Mouse (Mus musculus) heart, adult 2 months (tissue): ENCODE measurements around the gene Tuba1a. TPM values are rescaled to one million over a fixed set of nuclear protein-coding genes. Genes with fewer than 3 reads are reported as not detected.

Experiments used
- DNase-seq, 2 experiments: peaks; one replicate each; pipeline ENCODE4 v3.0.0; 2021
- H3K27ac ChIP-seq: fragments of 200-600 bp; 2 replicates; pipeline ENCODE4 v1.8.1; 2022
- H3K27me3 ChIP-seq: fragments of 200-500 bp; 2 replicates; pipeline ENCODE4 v1.6.1; 2012; ENCODE audit warnings: mild to moderate bottlenecking, low read length, inconsistent platforms, mixed read lengths; ENCODE audit not compliant: control insufficient read depth, insufficient read depth
- H3K36me3 ChIP-seq: fragments of 200-500 bp; 2 replicates; pipeline ENCODE4 v1.6.1; 2012; ENCODE audit warnings: low read length, inconsistent platforms; ENCODE audit not compliant: control insufficient read depth, insufficient read depth
- H3K4me1 ChIP-seq: fragments of 200-500 bp; 2 replicates; pipeline ENCODE4 v1.6.1; 2011; ENCODE audit warnings: low read length; ENCODE audit not compliant: control insufficient read depth, insufficient read depth
- H3K4me3 ChIP-seq: fragments of 200-600 bp; 2 replicates; pipeline ENCODE4 v1.8.1; 2022
- H3K79me2 ChIP-seq: fragments of 200-500 bp; replicated peaks from 2 replicates; pipeline ENCODE4 v1.6.1; 2012; ENCODE audit warnings: mild to moderate bottlenecking, inconsistent platforms, low read length, moderate library complexity, mixed read lengths; ENCODE audit not compliant: control insufficient read depth, insufficient read depth
- H3K9ac ChIP-seq: fragments of 200-500 bp; 2 replicates; pipeline ENCODE4 v1.6.1; 2012; ENCODE audit warnings: low read depth, mild to moderate bottlenecking, control low read depth, inconsistent platforms, low read length, mixed read lengths
- CTCF ChIP-seq: fragments of 200-600 bp; IDR thresholded peaks from 2 replicates; pipeline ENCODE4 v1.8.1; 2022; ENCODE audit warnings: antibody characterized with exemption, mild to moderate bottlenecking, moderate library complexity
- EP300 ChIP-seq: fragments of 200-500 bp; IDR thresholded peaks from 2 replicates; pipeline ENCODE4 v1.6.1; 2011; ENCODE audit warnings: low read depth, low read length, control low read depth; ENCODE audit not compliant: insufficient read depth
- POLR2A ChIP-seq: fragments of 200-500 bp; IDR thresholded peaks from 2 replicates; pipeline ENCODE4 v1.6.1; 2011; ENCODE audit warnings: mild to moderate bottlenecking, low read depth, low read length, control low read depth; ENCODE audit not compliant: insufficient read depth
- WGBS: fragments of 180-500 bp; shearing (Covaris S2); methylation state at CpG from one replicate; pipeline ENCODE4 v1.1.7; 2018; 5-methylcytosine and 5-hydroxymethylcytosine counted together
- intact Hi-C: fragments of 180-260 bp; cut with DNase I; formaldehyde crosslinking; loops from one replicate; pipeline ENCODE4 v1.15.1; 2025
- long read RNA-seq: library from polyadenylated mRNA; stranded (forward); transcript quantifications from one replicate; pipeline ENCODE4 v2.0.0, GENCODE M21; 2021
- polyA plus RNA-seq: library from polyadenylated mRNA; depleted of rRNA; stranded (reverse); fragments of >200 nt; gene quantifications from 2 replicates; pipeline ENCODE4 v1.2.3, GENCODE M21; 2012; rRNA removed
- total RNA-seq, 2 experiments: library from RNA; stranded (reverse); gene quantifications; 2 replicates each; pipeline ENCODE4 v1.2.3; 2021

Tuba1a gene
- 10 to 100 TPM; 57.0 to 85.0 TPM for total RNA-seq
- polyA plus RNA-seq, result 165 and 235 TPM in 2 replicates
- long read RNA-seq, transcript Tuba1a-201 (4 exons, 1,803 nt), result major isoform, 161 of 177 reads
- long read RNA-seq, partial matches to known transcripts, result 15 of 177 reads
- long read RNA-seq, other reads (novel, unspliced or antisense), result 1 of 177 reads

DNA sequence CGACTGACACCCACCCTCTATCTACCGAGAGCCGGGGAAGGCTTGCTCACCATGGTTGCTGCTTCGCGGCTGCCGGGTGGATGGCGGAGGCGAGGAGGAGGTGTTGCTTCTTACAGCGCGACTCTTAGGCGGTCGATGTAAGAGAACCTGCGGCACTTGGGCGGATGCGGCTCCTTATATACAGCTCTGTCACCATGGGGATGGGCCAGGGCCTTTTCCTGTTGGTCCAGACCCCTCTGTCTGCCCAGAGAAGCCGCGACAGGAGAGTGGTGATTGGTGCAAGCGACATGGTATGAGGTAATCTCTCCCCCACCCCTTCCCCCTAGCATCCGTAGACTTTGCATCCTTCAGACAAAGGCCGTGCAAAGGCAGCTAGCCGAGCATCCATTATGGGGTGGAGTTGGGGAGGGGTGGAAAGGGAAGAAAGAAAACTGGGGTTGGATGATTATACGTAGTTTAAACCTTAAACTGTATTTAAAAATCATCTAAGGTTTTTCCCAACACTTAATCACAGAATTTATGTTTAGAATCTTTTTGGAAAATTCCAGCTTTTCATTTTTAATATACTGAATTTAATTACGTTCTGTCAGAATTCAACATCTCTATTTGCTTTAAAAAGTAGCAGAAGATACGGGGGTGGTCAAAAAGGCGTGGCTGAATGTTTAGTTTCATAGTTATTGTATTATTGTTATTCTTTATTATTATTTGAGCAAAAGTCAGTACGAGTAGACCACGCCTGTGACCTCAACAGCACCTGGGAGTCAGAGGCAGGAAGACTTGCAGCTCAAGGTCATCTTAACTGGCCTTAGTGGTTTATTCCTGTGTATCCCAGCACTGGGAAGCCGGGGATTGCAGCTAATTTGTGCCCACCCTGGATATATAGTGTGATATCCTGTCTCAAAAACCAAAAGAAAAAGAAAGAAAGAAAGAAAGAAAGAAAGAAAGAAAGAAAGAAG is at the start of gene Tuba1a, which contains the start of gene Gm49450:
TSS of gene Tuba1a (minus strand) at position 303 of the 956 bp plus-strand sequence.
TSS of gene Gm49450 (minus strand) at position 151 of the 956 bp plus-strand sequence.
- Histone ChIP-seq H3K79me2 (no peaks in the 10 kb centered on the region), H3K36me3 (no peaks in the 10 kb centered on the region), H3K4me3 (peak within 1 kb of the TSS; percentile 99), H3K27ac (peak within 1 kb of the TSS; percentile 93), H3K9ac (peak within 1 kb of the TSS; percentile 92), H3K4me1 (peaks cover 5% of the 10 kb centered on the region), H3K27me3 (no peaks in the 10 kb centered on the region)
- WGBS, result 7% methylated on average over 28 of the region's 28 CpGs
- intact Hi-C loops, result loop anchor here (2.0 kb wide), 2 partner anchors 19 to 39 kb away; partner anchors contain the start of gene Tuba1b
- DNase-seq, result peak; percentile 91 to 94
- TF ChIP-seq POLR2A, result peak; percentile 99
- TF ChIP-seq EP300, result peak; percentile 57
- TF ChIP-seq CTCF, result no peak

DNA sequence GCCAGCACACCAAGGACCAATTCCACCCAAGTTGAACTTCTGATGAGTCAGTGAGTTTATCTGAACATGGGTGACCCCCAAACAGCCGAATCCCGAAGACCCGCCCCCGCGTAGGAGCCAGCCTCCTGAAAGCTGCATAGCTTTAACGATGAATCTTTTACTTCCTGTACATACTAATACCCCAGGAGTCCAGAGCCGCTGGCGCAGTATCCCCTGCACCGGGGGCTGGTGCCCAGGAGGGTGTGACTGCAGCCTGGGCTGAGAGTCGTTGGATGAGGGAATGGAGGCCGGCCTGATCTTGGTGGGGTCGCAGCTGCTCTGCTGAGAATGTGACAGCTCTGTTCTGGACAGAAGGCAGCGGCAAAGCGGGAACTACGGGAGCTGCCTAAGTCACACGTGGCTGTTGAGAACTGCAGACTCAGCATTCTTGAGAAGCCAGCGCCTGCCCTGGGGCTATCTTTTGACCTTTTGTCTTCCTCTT is 48.0 kb upstream of the Tuba1a start:
- Histone ChIP-seq H3K4me1 (peaks cover 5% of the 10 kb centered on the region), H3K79me2 (no peaks in the 10 kb centered on the region), H3K27ac (no peak overlapping the region), H3K36me3 (no peaks in the 10 kb centered on the region), H3K4me3 (peak overlapping the region; percentile 12; the same call in 1 of the 2 replicates), H3K9ac (0 out of 2 replicates have a peak overlapping the region, but pooled peaks have one; percentile 22), H3K27me3 (no peaks in the 10 kb centered on the region)
- WGBS, result 12% methylated on average over 17 of the region's 17 CpGs
- no peak for TF ChIP-seq POLR2A
- no peak; the same call in 1 of the 2 replicates for TF ChIP-seq CTCF
- TF ChIP-seq EP300, result no peak
- intact Hi-C loops, result no loop called here
- DNase-seq, result peak; percentile 47 to 48

DNA sequence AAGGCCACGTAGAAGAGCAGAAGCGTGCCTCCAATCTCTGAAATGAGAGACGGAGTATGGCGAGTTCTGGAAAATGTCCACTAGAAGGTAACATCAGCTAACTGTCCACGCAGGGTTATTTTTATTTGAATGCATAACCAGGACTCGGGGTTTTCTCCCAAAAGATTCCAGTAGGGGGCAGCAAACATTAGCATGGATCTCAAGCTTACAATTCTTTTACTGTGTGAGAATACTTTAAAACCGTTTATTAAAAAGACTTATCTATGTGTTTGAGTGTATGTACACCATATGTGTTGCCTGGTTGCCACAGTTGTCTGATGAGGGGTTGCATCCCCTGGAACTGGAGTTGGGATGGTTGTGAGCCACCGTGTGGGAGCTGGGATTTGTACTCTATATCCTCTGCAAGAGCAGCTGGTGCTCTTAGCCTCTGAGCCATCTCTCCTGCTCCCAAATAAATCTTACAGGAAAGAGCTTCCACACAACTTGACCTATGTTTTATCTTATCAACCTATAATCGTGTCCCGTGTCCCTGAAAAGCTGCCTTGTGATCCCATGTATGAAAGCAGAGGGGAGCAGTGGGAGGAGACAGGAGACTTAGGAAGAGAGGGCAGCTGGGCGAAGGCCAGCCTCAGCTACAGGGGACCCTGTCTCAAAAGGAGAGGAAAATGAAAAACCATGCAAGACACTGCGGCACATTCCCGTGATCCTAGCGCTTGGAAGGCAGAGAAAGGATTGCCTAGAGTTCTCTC is 47.2 kb upstream of the Tuba1a start:
- Histone ChIP-seq H3K36me3 (no peaks in the 10 kb centered on the region), H3K9ac (no peak overlapping the region), H3K4me1 (peaks cover 5% of the 10 kb centered on the region), H3K79me2 (no peaks in the 10 kb centered on the region), H3K27ac (peak overlapping the region; percentile 38; the same call in 1 of the 2 replicates), H3K4me3 (no peak overlapping the region), H3K27me3 (no peaks in the 10 kb centered on the region)
- WGBS, result 27% methylated on average over 14 of the region's 14 CpGs
- intact Hi-C loops, result no loop called here
- peak in 1 of 2 experiments; percentile 35 for DNase-seq
- TF ChIP-seq POLR2A (no peak), CTCF (peak; percentile 92)

DNA sequence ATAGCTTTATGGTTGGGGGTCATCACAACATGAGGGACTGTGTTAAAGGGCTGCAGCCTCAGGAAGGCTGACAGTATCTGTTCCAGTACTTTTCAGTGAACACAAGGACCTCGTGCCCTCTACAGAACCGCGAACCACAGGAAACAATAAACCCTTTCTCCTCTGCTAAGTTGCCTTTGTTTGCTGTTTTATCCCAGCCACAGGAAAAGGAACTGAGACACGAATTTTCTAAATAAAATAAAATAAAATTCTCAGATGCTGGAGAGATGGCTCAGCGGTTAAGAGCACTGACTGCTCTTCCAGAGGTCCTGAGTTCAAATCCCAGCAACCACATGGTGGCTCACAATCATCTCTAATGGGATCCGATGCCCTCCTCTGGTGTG is 45.3 kb upstream of the Tuba1a start:
- TF ChIP-seq POLR2A (no peak), CTCF (no peak), EP300 (no peak)
- Histone ChIP-seq H3K4me1 (peaks cover 5% of the 10 kb centered on the region), H3K27me3 (no peaks in the 10 kb centered on the region), H3K79me2 (no peaks in the 10 kb centered on the region), H3K27ac (peak overlapping the region; percentile 72), H3K9ac (no peak overlapping the region), H3K4me3 (no peak overlapping the region), H3K36me3 (no peaks in the 10 kb centered on the region)
- no peak for DNase-seq
- WGBS, result 23% methylated on average over 6 of the region's 6 CpGs
- intact Hi-C loops, result no loop called here

DNA sequence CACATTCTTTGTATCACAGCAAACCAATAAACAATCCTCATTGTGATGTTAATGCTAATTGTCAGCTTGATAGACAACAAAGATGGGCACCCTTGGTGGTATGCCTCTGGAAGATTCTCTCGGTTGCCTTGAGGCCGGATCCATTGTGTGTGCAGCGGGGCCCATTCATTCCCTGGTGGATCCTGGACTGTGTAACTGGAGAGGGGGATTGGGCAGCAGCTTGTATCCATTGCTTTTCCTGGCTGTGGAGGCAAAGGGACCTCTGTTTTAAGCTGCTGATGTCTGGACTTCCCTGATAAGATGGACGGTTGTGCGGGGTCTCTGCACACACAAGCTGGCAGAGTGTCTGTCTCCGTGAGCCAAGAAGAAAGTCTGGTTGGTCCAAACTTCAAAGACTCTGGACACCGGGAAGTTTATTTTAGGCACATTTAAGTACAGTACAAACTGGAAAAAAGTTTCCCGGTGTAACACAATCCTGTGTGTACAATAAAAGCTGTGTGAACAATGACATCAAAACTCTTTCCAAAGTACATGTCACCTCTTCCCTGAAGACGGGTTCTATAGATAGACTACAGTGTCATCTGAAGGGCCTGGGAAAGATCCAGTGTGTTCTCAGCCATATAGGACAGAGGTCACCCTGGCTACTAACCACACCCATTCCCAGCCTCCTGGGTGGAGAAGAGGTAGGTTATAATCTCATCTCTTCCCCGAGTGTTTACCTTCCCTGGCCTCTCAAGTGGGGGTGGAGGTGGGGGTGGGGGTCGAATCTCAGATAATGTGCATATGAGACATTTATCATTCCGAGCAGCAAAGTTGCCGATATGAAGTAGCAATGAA is 44.7 kb upstream of the Tuba1a start:
- no peaks in the 10 kb centered on the region for H3K79me2 ChIP-seq
- H3K27me3 ChIP-seq, result no peaks in the 10 kb centered on the region
- no peak for TF ChIP-seq EP300
- no peak for TF ChIP-seq POLR2A
- no peak for TF ChIP-seq CTCF
- 16% methylated on average over 13 of the region's 13 CpGs for WGBS
- H3K27ac ChIP-seq, result peak overlapping the region; percentile 72
- DNase-seq, result peak in 1 of 2 experiments; percentile 32
- no peak overlapping the region for H3K4me3 ChIP-seq
- peak overlapping the region; percentile 19; the same call in 1 of the 2 replicates for H3K9ac ChIP-seq
- no peaks in the 10 kb centered on the region for H3K36me3 ChIP-seq
- intact Hi-C loops, result no loop called here
- peaks cover 7% of the 10 kb centered on the region for H3K4me1 ChIP-seq
